Mouse (Mus musculus): Measurements from ENCODE around the gene Cpvl. TPM values are rescaled to one million over a fixed set of nuclear protein-coding genes. Genes with fewer than 3 reads are reported as not detected.

Cpvl gene
- 0.16 and 0.32 TPM in 2 replicates for polyA plus RNA-seq (2014; fragmentation: Nextera tagmentation; extraction: Ambion mirVana)

GRCm38 (mm10) chr6:53978571-53978970, at the start of gene Cpvl:
Gene Cpvl (minus strand): TSS chr6:53978671.
- WGBS: 81% methylated on average over 5 of the region's 5 CpGs
- no peaks in the 10 kb centered on the region for H3K27me3 ChIP-seq (ENCODE audit: insufficient read depth, low read length)
- no peaks in the 10 kb centered on the region for H3K9me3 ChIP-seq (ENCODE audit: low read depth, low read length)
- ATAC-seq (ENCODE audit: insufficient read depth): no peak
- H3K4me2 ChIP-seq: no peak within 1 kb of the TSS
- no peaks in the 10 kb centered on the region for H3K36me3 ChIP-seq (ENCODE audit: insufficient read depth)
- H3K4me1 ChIP-seq (ENCODE audit: insufficient read depth): peaks cover 23% of the 10 kb centered on the region
- H3K9ac ChIP-seq: no peak within 1 kb of the TSS
- no peak for DNase-seq
- TF ChIP-seq CTCF (IDR thresholded peaks at IDR 0.05; ENCODE audit: low read depth): no peak
- no peak within 1 kb of the TSS for H3K4me3 ChIP-seq (ENCODE audit: low read depth, low read length)
- H3K27ac ChIP-seq (ENCODE audit: low read depth): no peak within 1 kb of the TSS

GRCm38 (mm10) chr6:54023846-54024245, 45.4 kb upstream of the Cpvl start:
- WGBS: 78% methylated on average over 5 of the region's 5 CpGs
- Histone ChIP-seq H3K4me2 (no peak overlapping the region), H3K36me3 (ENCODE audit: insufficient read depth) (no peaks in the 10 kb centered on the region), H3K9me3 (ENCODE audit: low read depth, low read length) (no peaks in the 10 kb centered on the region), H3K4me3 (ENCODE audit: low read depth, low read length) (no peak overlapping the region), H3K27ac (ENCODE audit: low read depth) (no peak overlapping the region), H3K27me3 (ENCODE audit: insufficient read depth, low read length) (no peaks in the 10 kb centered on the region), H3K4me1 (ENCODE audit: insufficient read depth) (peaks cover 16% of the 10 kb centered on the region), H3K9ac (no peak overlapping the region)
- DNase-seq (no peak), ATAC-seq (ENCODE audit: insufficient read depth) (no peak)
- TF ChIP-seq CTCF (IDR thresholded peaks at IDR 0.05; ENCODE audit: low read depth): no peak

- H3K9ac ChIP-seq: no peak overlapping the region
- no peak overlapping the region for H3K4me3 ChIP-seq (ENCODE audit: low read depth, low read length)
- 48% methylated on average over 15 of the region's 15 CpGs for WGBS
- H3K4me2 ChIP-seq: no peak overlapping the region
- peaks cover 26% of the 10 kb centered on the region for H3K4me1 ChIP-seq (ENCODE audit: insufficient read depth)
- no peak for TF ChIP-seq CTCF (IDR thresholded peaks at IDR 0.05; ENCODE audit: low read depth)
- no peak overlapping the region; the same call in 1 of the 2 replicates for H3K27ac ChIP-seq (ENCODE audit: low read depth)
- H3K27me3 ChIP-seq (ENCODE audit: insufficient read depth, low read length): no peaks in the 10 kb centered on the region
- ATAC-seq (ENCODE audit: insufficient read depth) (no peak), DNase-seq (peak; percentile 58)
- H3K9me3 ChIP-seq (ENCODE audit: low read depth, low read length): no peaks in the 10 kb centered on the region
- H3K36me3 ChIP-seq (ENCODE audit: insufficient read depth): no peaks in the 10 kb centered on the region
These were observed 42.8 kb upstream of the Cpvl start for GRCm38 (mm10) chr6:54021123-54021789.

- no peak for TF ChIP-seq CTCF (IDR thresholded peaks at IDR 0.05; ENCODE audit: low read depth)
- H3K4me3 ChIP-seq (ENCODE audit: low read depth, low read length): no peak overlapping the region
- WGBS: 38% methylated on average over 5 of the region's 5 CpGs
- no peak overlapping the region for H3K4me2 ChIP-seq
- H3K27ac ChIP-seq (ENCODE audit: low read depth): no peak overlapping the region
- ATAC-seq (ENCODE audit: insufficient read depth) (peak; percentile 98), DNase-seq (peak; percentile 97)
- peaks cover 26% of the 10 kb centered on the region for H3K4me1 ChIP-seq (ENCODE audit: insufficient read depth)
- H3K9me3 ChIP-seq (ENCODE audit: low read depth, low read length): no peaks in the 10 kb centered on the region
- H3K27me3 ChIP-seq (ENCODE audit: insufficient read depth, low read length): no peaks in the 10 kb centered on the region
- H3K9ac ChIP-seq: no peak overlapping the region
- H3K36me3 ChIP-seq (ENCODE audit: insufficient read depth): no peaks in the 10 kb centered on the region
These were observed 40.4 kb upstream of the Cpvl start for GRCm38 (mm10) chr6:54018861-54019260.

GRCm38 (mm10) chr6:54018038-54018437, 39.6 kb upstream of the Cpvl start:
- 23% methylated on average over 2 of the region's 2 CpGs for WGBS

GRCm38 (mm10) chr6:54012163-54012562, 33.7 kb upstream of the Cpvl start:
- no peak overlapping the region for H3K27ac ChIP-seq (ENCODE audit: low read depth)
- peaks cover 33% of the 10 kb centered on the region for H3K4me1 ChIP-seq (ENCODE audit: insufficient read depth)
- no peak overlapping the region for H3K4me2 ChIP-seq
- ATAC-seq (ENCODE audit: insufficient read depth) (no peak), DNase-seq (peak; percentile 45)
- peak; percentile 29; the same call in 1 of the 2 replicates for TF ChIP-seq CTCF (IDR thresholded peaks at IDR 0.05; ENCODE audit: low read depth)
- WGBS: 63% methylated on average over 1 of the region's 1 CpGs
- no peaks in the 10 kb centered on the region for H3K9me3 ChIP-seq (ENCODE audit: low read depth, low read length)
- no peak overlapping the region for H3K9ac ChIP-seq
- no peaks in the 10 kb centered on the region for H3K27me3 ChIP-seq (ENCODE audit: insufficient read depth, low read length)
- H3K36me3 ChIP-seq (ENCODE audit: insufficient read depth): no peaks in the 10 kb centered on the region
- H3K4me3 ChIP-seq (ENCODE audit: low read depth, low read length): no peak overlapping the region

More at GRCm38 (mm10) chr6:54018038-54018437, 39.6 kb upstream of the Cpvl start:
- no peaks in the 10 kb centered on the region for H3K9me3 ChIP-seq (ENCODE audit: low read depth, low read length)
- ATAC-seq (ENCODE audit: insufficient read depth) (no peak), DNase-seq (peak; percentile 30)
- H3K27ac ChIP-seq (ENCODE audit: low read depth): peak overlapping the region; percentile 52; the same call in 1 of the 2 replicates
- no peak for TF ChIP-seq CTCF (IDR thresholded peaks at IDR 0.05; ENCODE audit: low read depth)
- peaks cover 30% of the 10 kb centered on the region for H3K4me1 ChIP-seq (ENCODE audit: insufficient read depth)
- no peaks in the 10 kb centered on the region for H3K27me3 ChIP-seq (ENCODE audit: insufficient read depth, low read length)
- no peak overlapping the region for H3K4me2 ChIP-seq
- no peak overlapping the region for H3K4me3 ChIP-seq (ENCODE audit: low read depth, low read length)
- H3K36me3 ChIP-seq (ENCODE audit: insufficient read depth): no peaks in the 10 kb centered on the region
- no peak overlapping the region for H3K9ac ChIP-seq

- no peaks in the 10 kb centered on the region for H3K36me3 ChIP-seq (ENCODE audit: insufficient read depth)
- H3K9me3 ChIP-seq (ENCODE audit: low read depth, low read length): no peaks in the 10 kb centered on the region
- H3K4me1 ChIP-seq (ENCODE audit: insufficient read depth): peaks cover 29% of the 10 kb centered on the region
- 65% methylated on average over 9 of the region's 9 CpGs for WGBS
- peak overlapping the region; percentile 31; the same call in 1 of the 2 replicates for H3K27ac ChIP-seq (ENCODE audit: low read depth)
- DNase-seq: no peak
- no peak overlapping the region for H3K4me2 ChIP-seq
- no peak overlapping the region for H3K4me3 ChIP-seq (ENCODE audit: low read depth, low read length)
- no peak for ATAC-seq (ENCODE audit: insufficient read depth)
- H3K9ac ChIP-seq: no peak overlapping the region
- no peaks in the 10 kb centered on the region for H3K27me3 ChIP-seq (ENCODE audit: insufficient read depth, low read length)
- no peak for TF ChIP-seq CTCF (IDR thresholded peaks at IDR 0.05; ENCODE audit: low read depth)
These were observed 31.9 kb upstream of the Cpvl start for GRCm38 (mm10) chr6:54010362-54010761.

All from lung, embryonic 14.5 days (tissue).